Mouse (Mus musculus) cerebellum, postnatal 14 days (tissue): ENCODE data around the gene Aldh3b2.

Source experiments
- DNase-seq, 2 experiments: peaks; one replicate each; pipeline ENCODE4 v3.0.0; 2021; ENCODE audit warnings: mixed read lengths in 2 of 2

The Aldh3b2 gene

GRCm38 (mm10) chr19:3972229-3972628 lies at the start of gene Aldh3b2:
Aldh3b2 (plus strand) TSS chr19:3972328.
- DNase-seq = no peak

DNA sequence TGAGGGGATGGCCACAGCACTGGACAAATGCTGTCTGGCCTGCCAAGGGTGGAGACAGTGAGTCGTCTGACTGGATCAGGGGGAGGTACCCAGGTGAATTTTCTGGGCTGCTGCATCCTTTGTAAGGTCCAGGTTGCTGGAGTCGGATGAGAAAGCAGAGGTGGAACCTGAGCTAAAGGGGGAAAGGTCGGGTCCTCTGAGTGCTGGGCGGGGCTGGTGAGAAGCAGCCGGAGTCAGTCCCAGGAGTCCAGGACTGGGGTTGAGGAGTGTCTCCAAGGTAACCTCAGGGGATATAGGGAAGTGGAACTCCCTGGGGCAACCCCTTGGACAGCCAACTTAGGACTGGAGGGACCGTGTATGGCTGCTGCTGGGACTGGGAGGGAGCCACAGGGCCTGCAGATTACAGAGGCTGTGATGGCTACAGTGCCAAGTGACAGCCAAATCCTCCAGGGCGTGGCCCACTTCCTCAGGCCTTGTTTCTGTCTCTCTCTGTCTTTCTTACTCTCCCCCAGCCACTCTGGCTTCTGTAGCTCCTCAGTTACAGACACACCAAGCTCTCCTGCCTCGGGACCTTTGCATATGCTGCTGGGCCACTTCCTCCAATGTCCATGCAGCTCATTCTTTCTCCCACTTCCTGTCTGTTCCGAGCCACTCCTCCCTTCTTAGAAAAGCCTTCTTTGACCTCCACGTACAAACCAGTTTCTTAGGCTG lies 49.3 kb upstream of the Aldh3b2 start:
- no peak for DNase-seq

- no peak for DNase-seq
Observed at GRCm38 (mm10) chr19:3923586-3923985, 48.5 kb upstream of the Aldh3b2 start.

DNA sequence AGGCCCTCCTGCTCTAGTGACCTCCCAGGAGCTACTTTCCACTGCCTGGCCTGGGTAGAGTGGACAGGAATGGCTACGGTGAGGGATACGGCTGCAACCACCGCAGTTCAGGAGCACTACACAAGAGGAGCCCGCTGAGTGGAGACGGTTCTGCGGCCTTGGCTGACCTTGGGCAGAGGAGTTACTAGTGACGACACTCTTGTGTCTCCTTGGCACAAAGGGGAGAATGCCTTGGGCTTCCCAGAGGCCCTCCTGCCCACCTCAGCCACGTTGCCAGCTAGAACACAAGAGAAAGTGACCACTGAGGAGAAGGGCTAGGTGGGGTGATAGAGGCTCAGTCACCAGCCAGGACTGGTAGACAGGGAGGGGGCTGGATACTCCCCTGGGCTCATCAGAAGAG lies 47.9 kb upstream of the Aldh3b2 start:
- no peak for DNase-seq

DNA sequence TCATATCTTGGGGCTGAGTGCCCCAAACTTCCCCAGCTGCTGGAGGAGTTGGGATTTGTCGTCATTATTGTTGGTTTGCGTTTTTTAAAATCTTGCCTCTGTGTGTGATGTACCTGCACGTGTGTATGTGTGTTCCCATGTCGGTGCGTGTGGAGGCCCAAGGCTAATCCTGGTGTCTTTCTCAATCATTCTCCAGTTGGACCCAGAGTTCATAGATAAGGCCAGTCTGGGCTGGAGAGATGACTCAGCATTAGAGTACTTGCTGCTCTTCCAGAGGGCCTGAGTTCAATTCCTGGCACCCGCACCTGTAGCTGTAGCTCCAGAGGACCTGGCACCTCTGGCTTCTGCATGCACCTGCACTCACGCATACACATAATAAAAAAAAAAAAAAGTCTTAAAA lies 47.3 kb upstream of the Aldh3b2 start:
- DNase-seq = no peak

- DNase-seq = no peak
Observed at GRCm38 (mm10) chr19:3925859-3926258, 46.3 kb upstream of the Aldh3b2 start.

DNA sequence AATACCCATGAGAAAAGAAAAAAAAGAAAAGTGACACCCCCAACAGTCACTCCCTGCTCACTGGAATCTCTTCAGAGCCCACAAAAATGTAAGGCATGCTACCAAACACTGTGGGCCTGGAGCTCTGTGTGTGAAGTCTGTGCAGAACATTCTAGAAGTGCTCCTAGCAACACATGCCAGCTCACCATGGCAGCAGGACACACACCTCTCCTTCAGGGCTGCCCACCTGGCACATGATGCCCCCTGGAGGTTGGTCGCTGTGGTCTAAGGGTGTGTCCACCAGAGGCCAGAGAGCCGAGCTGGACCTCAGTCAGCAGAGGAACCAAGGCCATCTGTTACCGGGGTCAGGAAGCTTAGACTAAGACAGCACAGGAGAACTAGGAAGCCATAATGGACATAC lies 45.8 kb upstream of the Aldh3b2 start:
- peak; percentile 41 to 45 for DNase-seq

- DNase-seq = no peak
Observed at GRCm38 (mm10) chr19:3926685-3927084, 45.4 kb upstream of the Aldh3b2 start.

- no peak for DNase-seq
Observed at GRCm38 (mm10) chr19:3927989-3928388, 44.1 kb upstream of the Aldh3b2 start.

DNA sequence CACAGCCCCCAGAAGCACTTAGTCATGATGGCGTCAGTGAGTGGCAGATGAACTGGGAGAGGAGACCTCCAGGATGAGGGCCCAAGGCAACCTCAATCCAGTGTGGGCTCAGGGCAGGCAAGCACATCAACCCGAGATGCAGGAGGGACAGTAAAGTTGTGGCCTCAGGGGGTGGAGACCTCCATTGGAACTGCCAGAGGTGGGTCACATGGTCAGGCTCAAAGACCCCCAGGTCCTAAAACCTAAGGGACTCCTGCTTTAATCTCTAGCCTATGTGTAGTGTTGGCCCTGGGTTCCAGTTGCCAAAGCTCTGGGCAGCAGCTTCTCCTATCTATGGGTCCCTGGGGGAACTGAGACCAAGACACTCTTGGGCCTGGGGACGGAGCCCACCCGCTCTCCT lies 43.3 kb upstream of the Aldh3b2 start:
- no peak for DNase-seq

DNA sequence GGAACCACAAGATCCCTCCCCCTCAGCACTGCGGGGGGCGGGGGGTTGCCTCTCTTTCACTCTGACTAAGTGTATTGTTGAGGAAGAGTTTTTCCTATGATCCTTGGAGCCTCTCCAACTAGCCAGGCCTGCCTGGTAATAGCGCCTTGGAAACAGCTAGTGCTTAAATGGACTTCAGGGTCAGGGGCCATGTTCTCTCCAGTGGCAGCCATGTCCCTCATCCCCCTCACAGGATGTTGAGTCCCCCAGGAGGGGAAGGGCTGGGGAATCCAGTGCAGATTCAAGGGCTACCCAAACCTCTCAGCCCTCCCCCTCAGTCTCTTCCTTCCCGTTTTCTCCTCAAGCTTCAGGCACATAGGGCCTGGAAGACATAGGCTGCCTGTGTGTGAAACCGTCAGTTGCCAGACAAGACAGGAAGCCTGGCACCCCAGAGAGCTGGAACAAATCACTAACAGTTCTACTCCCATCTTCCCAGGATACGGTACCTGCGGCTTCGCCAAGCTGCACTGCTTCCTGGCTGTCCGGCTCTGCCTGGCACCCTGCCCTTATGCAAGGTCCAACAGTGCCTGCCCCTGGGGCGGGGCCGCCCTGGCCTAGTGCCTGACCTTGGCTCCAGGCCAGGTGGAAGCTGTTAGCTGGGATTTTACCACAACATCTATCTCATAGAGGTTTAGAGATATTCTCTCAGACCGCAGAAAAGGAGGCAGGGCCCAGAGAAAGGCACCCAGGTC lies 42.8 kb upstream of the Aldh3b2 start, which contains the start of gene Aldh3b1:
Gene Aldh3b1 (minus strand): TSS at position 598 of the 731 bp plus-strand sequence.
- peak; percentile 86 to 92 for DNase-seq

- peak in 1 of 2 experiments; percentile 32 for DNase-seq
Observed at GRCm38 (mm10) chr19:3930262-3931057, 41.7 kb upstream of the Aldh3b2 start.

DNA sequence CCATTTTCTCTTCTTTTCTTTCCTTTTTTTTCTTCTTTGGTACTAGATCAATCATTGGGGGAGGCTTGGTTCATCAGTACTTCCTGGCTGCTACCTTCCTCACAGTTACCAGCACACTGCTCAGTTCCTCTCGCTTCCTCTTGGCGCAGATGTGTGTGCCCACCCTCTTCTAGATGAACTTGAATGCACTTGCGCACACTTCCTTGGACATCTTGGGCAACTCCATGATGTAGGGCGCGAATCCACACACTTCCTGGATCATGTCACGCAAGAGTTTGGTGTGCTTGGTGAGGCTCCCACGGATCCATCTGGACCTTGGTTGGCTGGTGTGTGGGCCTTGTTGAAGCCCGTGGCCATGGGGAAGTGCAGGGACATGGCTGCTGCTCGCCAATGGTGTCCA lies 40.4 kb upstream of the Aldh3b2 start:
- DNase-seq = no peak

DNA sequence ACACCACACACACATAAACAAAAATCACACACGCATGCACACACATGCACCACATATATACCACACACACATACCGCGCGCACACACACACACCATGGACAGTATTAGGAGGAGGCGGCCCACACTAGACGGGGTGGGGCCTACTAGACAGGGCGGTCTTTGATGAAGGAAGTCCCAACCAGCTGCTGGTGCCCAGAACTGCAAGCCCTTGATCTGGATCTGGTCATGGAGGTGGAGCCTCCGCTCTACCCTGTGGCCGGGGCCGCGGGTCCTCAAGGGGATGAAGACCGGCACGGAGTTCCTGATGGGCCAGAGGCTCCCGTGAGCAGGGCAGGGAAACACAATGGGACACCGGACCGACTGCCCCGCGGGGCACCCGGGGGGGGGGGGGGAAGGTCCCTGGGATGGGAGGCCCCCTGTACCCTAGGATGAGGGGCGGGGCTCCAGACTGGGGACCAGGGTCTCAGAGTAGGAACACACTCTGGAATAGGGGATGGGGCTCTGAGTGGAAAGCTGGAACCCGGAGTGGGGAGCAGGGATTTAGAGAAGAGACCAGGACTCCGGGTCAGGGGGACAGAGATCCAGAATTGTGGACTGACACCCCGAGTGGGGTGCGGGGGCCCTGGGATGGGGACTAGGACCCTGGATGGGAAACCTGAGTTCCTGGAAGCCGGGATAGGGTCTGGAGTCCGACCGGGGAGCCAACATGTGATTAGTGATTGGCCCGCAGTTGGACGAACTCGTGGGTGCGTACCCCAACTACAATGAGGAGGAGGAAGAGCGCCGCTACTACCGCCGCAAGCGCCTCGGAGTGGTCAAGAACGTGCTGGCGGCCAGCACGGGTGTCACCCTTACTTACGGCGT lies 36.9 kb upstream of the Aldh3b2 start, which contains the start of gene Unc93b1:
Gene Unc93b1 (plus strand): TSS at position 155 of the 864 bp plus-strand sequence.
- DNase-seq = peak in 1 of 2 experiments; percentile 22

DNA sequence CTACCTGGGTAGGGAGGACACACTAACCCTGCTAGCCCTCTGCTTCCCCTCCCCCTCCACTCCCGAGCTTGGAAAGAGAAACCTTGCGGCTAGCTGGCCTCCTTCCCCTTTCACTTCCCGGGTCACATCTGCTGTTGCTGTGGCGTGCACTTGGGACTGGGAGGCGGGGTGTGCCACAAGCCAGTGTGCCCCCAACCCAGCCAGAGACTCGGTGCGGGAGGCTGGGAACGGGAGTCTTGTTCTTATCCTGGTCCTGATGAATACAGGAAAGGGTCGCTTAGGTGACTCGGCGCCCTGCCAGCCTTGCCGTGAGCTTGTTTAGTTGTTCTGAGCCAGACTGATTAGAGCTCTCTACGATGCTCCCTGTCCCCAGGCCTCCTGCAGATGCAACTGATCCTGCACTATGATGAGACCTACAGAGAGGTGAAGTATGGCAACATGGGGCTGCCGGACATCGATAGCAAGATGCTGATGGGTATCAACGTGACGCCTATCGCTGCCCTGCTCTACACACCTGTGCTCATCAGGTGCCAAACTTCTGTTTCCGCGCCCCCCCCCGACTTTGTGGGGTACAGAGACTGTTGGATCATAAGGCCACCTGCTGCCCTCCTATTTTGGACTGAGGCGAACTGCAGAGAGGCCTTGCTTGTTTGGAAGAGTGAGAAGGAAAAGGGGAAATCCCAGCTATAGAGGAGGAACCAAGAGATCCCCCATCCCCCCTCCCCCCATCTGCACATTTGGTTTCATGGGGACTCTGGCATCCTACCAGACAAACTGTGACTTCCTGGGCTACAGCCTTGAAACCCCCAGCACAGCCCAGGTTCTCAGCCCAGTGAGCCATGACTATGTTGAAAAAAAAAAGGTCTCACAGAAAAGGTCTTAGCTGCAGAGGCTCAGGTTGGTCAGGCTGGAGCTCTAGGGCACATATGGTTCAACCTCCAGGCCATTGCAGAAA lies 36.0 kb upstream of the Aldh3b2 start:
- DNase-seq = peak; percentile 47 to 66

DNA sequence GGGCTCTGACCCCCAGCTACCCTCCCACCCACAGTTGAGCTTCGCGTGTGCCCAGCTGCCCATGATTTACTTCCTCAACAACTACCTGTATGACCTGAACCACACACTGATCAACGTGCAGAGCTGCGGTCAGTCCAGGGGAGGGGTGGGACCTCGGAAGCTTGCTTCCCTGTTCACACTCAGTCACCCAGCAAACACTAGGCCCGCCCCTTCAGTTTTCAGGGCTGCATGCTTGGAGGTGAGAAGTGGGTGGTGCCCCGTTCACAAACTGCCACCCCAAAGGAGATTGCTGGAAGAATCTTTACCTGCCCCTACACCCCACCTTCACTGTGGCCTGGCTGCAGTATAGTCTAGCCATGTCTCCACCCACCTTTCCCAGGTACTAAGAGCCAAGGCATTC lies 29.8 kb upstream of the Aldh3b2 start:
- no peak for DNase-seq

DNA sequence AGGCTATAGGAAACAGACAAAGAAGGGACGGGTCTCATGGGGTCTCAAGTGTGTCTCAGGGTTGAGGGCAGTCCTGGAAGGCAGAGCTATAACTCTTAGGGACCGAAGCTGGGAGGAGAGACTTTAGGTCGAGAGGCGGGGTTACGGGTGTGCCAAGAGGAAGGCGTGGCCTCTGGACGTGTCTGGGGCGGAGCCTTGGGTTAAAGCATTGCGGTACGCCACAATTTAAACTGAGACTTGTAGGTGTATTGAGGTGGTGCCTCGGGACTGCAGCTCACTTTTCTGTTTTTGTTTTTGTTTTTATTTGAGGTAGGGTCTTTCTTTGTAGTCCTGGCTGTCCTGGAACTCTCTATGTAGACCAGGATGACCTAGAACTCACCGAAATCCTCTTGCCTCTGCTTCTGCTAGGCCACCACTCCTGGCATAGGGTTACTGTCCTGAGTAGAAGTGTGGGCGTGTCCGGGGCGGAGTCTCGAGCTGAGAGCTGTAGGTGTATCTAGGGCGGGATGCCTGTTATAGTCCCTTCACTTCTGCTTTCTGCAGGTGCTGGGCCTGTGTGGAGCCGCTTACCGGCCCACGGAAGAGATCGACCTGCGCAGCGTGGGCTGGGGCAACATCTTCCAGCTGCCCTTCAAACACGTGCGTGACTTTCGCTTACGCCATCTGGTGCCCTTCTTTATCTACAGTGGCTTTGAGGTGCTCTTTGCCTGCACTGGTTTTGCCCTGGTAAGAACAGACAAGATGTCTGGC lies 29.0 kb upstream of the Aldh3b2 start:
- DNase-seq = no peak

DNA sequence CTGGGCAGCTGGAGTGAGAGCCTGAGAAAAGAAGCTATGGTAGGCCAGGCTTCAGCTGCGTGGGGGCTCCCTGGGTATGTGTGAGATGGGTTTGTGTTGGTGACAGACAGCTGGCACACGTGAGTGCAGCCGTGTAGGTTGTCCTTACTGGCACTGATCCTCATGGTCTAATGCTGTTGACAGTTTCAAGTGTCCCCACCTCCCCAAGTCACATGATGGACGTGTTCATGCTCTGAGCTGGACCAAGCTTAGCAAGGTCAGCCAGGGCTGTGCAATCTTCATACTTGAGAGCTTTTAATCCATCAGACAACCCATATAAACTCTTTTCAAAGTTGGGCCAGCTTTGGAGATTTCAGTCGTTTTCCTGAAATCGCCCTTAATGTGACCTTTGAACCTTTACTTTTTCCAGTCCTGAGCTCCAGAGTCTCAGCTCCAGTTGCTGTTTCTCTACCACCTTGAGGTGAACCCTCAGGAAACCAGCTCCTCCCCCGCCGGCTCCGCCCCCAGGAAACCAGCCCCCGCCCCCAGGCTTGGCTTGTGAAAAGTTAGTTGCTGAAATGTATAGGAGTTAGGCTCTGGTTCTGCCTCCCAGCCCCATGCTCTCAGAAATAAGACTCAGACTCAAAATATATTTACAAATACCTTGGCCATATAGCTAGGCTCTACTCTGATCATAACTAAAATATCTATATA lies 26.1 kb upstream of the Aldh3b2 start:
- no peak for DNase-seq

GRCm38 (mm10) chr19:3946715-3947114 lies 25.4 kb upstream of the Aldh3b2 start:
- peak; percentile 89 to 90 for DNase-seq

GRCm38 (mm10) chr19:3947813-3948212 lies 24.3 kb upstream of the Aldh3b2 start:
- DNase-seq = no peak
